Mouse (Mus musculus) kidney, postnatal 36 days (tissue): ENCODE measurements at regions not wholly inside any gene's neighbourhood (a gene's known extent, or its start where the extent isn't known, plus 50 kb on each side); places are given as distances from the start of the nearest gene placed in this dataset.
"Not testable (repeated sequence)": the region's sequence is repeated elsewhere in the genome, so short reads cannot be mapped to it uniquely, and the experiment has no call there.

Experiments
- DNase-seq, 2 experiments: peaks; one replicate each; pipeline ENCODE4 v3.0.0; 2021 to 2022; ENCODE audit warnings: mixed read lengths in 2 of 2

GRCm38 (mm10) chr8:19588715-19589114 is 93.8 kb downstream of the Defb7 start:
- DNase-seq: peak in 1 of 2 experiments; percentile 2

- not testable (repeated sequence) for DNase-seq
These were observed 106.6 kb downstream of the Defb7 start for GRCm38 (mm10) chr8:19601542-19601941.

GRCm38 (mm10) chr8:19606586-19606985 is 111.7 kb downstream of the Defb7 start:
- no peak for DNase-seq

- DNase-seq: no peak
These were observed 101.9 kb upstream of the 4930467E23Rik start for GRCm38 (mm10) chr8:19627514-19627913.

GRCm38 (mm10) chr8:19648591-19648990 is 80.8 kb upstream of the 4930467E23Rik start:
- DNase-seq: not testable (repeated sequence)
